Mouse (Mus musculus) mature B cell (primary cell): Measurements from ENCODE around the gene Olfr1366.
"Not testable (repeated sequence)": the region's sequence is repeated elsewhere in the genome, so short reads cannot be mapped to it uniquely, and the experiment has no call there.

Experiments
- in situ Hi-C: fragments of 300-500 bp; cut with MboI; formaldehyde crosslinking; loops from 2 replicates; pipeline ENCODE4 v1.14.3; 2019

Olfr1366 gene

DNA sequence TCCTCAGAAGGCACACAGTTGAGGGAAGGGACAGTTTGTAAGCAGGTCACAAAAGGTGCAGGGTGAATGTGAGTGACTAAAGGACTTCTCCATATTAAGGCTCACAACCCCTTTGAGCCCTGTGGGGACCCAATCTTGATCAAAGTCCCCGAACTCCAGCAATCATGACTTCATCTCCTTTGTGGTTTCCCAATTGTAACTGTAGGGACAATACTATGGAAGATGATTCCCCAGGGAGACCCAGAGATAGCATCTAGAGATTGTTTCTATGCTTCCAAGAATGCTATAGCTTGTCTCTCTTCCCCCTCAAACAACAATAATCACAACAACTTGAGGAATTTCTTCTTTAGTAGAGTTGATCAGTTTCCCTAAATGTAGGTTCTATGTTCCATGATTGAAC is at the start of gene Olfr1366:
Gene Olfr1366, minus strand, starts transcription at position 101 of the 400 bp plus-strand sequence.
- in situ Hi-C loops, result no loop called here

DNA sequence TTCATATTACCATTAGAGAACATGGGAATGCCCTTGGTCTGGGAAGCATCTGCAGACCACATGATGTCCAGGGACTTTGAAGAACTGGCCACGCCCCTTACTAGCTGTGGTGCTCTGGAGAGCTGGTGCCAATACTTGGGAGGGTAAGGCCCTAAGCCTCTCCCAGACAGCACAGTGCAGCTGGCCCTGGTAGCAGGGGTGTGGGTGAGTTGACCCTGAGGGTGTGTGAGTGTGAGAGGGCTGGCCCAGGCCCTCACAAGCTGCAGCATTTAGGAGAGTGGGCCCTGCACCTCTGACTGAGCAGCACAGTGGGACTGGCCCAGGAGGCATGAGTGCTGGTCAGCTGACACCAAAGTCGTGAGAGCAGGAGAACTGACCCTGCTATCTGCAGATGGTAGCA is 49.0 kb upstream of the Olfr1366 start:
- in situ Hi-C loops, result no loop called here

- in situ Hi-C loops, result no loop called here
These were observed 39.1 kb upstream of the Olfr1366 start, which contains the start of gene Olfr1364 for GRCm38 (mm10) chr13:21581659-21582058. TSS of gene Olfr1364 (minus strand) at chr13:21581759.

GRCm38 (mm10) chr13:21559793-21560192 is 17.2 kb upstream of the Olfr1366 start, which contains the start of gene Olfr1535:
TSS of gene Olfr1535 (minus strand) at chr13:21559893.
- in situ Hi-C loops, result no loop called here

GRCm38 (mm10) chr13:21550416-21551110 is 8.0 kb upstream of the Olfr1366 start:
- in situ Hi-C loops, result no loop called here

DNA sequence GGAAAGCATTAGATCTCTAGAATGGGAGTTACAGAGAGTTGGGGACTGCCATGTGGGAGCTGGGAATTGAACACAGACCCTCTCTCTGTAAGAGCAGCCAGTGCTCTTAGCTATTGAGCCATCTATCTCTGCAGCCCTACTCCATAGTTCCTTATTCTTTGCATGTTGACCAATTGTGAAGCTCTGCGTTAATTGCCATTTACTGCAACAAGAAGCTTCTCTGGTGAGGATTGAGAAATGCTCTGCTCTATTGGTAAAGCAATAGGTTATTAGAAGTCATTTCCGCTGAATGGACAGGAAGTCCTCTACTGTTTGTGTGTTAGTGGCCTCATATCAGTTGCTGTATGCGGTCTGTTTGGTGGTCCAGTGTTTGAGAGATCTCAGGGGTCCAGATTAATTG is 6.9 kb upstream of the Olfr1366 start:
- in situ Hi-C loops, result no loop called here

GRCm38 (mm10) chr13:21530781-21531201 is 11.8 kb downstream of the Olfr1366 start, which contains the start of gene Zkscan8:
TSS of gene Zkscan8 (minus strand) at chr13:21531120.
- in situ Hi-C loops, result no loop called here

DNA sequence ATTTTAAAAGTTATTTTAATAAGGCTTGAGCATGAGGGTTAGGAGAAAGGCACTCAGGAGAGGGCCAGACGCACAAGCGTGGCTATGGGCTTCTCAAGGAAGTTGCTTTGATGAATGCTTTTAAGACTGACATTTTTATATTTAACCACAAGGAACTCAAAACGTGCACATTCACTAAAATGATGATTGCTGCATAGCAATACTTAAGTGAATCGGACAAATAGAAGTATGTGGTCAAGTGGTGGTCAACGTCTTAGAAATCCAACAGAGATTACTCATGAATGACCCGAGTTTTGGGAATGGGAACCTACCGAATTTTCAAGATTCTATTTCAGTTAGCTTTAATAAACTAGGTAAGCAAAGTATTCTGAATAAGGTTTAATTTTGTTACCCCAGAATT is 12.5 kb downstream of the Olfr1366 start:
- in situ Hi-C loops, result no loop called here

DNA sequence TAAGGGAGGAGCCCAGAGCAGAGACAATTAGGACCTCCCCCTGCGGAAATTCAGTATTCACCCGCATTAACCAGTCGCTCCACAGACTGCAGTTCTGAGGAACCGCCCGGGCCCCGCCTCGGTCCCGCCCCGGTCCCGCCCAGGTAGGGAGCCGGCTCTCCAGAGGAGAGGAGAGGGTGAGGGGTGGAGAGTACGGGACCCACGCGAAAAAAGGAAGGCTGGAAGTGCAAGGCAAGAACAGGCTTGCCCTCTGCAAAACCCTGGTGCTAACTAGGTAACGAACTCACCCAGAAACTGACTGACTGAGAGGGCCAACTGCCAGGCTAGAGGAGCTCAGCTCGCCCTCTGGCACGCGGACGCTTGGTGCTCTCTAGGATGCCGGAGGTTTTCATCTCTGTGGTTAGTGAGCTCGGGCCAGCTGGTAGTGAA is 36.4 kb downstream of the Olfr1366 start:
- in situ Hi-C loops, result no loop called here

- in situ Hi-C loops, result no loop called here
These were observed 40.3 kb downstream of the Olfr1366 start for GRCm38 (mm10) chr13:21502296-21502695.

GRCm38 (mm10) chr13:21501182-21501581 is 41.4 kb downstream of the Olfr1366 start, which contains the start of gene Gm11273:
TSS of gene Gm11273 (minus strand) at chr13:21501418.
- in situ Hi-C loops, result not testable (repeated sequence)

- in situ Hi-C loops, result no loop called here
These were observed 47.5 kb downstream of the Olfr1366 start, which contains the start of gene AK157302 for GRCm38 (mm10) chr13:21495080-21495479. TSS of gene AK157302 (plus strand) at chr13:21495223.

- in situ Hi-C loops, result no loop called here
These were observed 49.8 kb downstream of the Olfr1366 start for GRCm38 (mm10) chr13:21492847-21493246.

GRCm38 (mm10) chr13:21486881-21487280 is 55.7 kb downstream of the Olfr1366 start:
- in situ Hi-C loops, result no loop called here
